Mouse (Mus musculus): ENCODE results near the gene Tmub1.

GRCm38 (mm10) chr5:24484963-24485362, 37.3 kb upstream of the Tmub1 start:
- TF ChIP-seq EP300 (IDR thresholded peaks at IDR 0.05; ENCODE audit: low read depth) (no peak), CTCF (IDR thresholded peaks at IDR 0.05; ENCODE audit: low read depth) (no peak)
